Mouse (Mus musculus): Measurements from ENCODE around the gene Actn1.

Actn1 gene

DNA sequence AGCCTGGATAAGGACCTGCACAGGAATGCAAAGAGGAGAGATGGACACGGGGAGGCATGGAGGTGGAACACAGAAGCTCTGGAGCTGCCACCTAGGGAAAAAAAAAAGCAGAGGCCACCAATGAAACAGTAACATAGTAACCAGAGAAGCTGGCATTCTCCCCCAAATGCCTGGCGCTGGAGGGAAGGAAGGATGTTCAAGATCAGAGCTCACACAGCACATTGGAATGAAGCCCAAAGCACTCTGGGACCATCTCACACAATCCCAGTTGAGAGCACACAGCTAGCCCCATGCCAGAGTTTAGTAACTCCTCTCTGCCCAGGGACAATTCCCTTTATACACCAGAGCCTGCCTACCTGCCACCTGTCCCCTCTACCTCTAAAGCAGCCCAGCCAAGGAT is 34.1 kb downstream of the Actn1 start:
- DNase-seq (ENCODE audit: low spot score in 2 of 2): no peak

DNA sequence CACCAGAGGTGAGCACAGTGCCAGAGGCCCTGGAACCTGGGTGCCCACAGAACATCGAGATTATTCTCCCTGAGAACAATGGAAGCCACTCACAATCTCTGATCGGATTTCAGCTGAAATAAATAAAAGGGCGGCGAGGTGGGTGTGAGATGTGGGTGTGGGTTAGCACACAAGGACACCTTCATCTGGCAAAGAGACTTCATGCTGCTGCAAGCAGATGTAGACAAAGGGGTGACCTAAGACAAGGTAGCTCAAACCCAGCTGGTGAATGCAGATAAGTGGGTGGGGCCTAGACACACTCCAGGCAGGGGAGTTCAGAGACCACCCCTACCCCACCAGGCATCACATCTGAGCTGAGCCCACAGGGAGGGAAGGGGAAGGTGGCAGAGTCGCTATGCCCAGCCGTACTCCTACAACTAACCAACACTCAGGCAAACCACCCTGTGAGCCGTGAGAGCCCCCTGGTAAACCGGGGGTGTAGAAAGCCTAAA is 35.9 kb downstream of the Actn1 start:
- DNase-seq (ENCODE audit: low spot score in 2 of 2): no peak

DNA sequence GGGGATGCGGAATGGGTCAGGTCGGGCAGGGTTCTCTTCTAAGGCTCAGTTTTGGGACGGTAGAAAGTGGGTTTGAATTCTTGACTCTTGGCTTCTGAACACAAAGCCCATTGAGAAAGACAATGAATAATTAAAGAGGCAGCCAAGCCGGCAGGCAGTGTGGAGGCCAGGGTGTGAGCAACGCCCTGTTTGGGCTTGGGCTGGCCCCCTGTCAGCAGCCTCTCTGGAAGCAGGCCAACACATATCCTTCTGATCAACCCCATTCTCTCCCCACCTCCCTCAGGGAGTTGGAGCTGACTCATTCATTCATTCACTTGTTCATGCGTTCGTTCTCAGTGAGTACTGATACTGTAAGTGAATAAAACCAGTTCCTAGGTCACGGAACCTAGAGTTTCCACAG is 36.7 kb downstream of the Actn1 start:
- DNase-seq (ENCODE audit: low spot score in 2 of 2): no peak

DNA sequence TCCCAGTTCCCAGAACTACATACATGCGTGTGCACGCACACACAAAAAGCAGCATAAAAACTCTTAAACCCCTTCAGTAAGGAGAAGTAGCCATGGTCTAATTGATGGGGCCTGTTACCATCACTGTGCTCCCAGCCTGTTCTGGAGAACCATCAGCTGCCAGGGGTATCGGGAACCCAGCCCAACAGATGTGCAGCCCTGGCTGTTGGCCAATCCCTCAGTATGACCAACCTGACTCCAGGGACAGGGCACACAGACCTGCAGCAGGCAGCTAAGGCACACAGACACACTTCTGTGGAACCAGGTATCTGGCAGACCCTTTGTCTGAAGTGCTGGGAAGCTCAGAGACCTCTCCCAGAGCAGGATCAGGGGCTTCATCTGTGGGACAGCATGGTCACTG is 37.7 kb downstream of the Actn1 start:
- DNase-seq (ENCODE audit: low spot score in 2 of 2): no peak

DNA sequence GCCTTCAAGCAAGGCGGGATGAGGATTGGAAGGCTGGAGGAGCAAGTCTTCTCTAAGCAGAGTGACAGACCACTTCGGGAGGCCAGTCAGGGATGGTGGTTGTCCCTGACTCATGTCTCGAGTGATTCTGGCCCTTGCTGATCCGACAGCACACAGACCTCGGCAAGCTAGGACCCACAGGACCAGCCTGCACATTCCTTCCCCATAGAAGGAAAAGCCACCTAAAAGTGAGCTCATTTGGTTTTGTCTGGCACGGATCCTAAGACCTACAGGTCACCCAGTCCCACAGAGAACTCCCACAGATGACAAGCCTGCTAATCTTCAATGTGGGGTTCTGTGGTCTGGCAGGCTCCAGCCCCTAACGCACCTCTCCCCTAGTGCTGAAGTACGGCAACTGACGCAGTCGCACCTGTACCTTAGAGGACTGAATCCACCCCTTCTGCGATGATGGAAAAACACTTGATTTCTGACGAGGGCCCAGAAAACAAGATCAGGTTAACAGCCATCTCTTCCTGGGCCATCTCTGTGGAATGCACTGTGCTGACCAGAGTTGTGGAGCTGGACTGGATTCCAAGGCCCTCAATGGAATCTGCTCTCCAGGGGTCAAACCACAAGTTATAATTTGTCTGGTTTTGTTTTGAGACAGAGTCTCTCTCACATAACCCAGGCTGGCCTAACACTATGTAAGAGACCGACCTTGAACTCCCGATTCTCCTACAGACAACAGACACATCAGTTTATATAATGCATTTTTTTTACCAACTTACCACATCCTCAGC is 39.7 kb downstream of the Actn1 start:
- DNase-seq (ENCODE audit: low spot score in 2 of 2): no peak

DNA sequence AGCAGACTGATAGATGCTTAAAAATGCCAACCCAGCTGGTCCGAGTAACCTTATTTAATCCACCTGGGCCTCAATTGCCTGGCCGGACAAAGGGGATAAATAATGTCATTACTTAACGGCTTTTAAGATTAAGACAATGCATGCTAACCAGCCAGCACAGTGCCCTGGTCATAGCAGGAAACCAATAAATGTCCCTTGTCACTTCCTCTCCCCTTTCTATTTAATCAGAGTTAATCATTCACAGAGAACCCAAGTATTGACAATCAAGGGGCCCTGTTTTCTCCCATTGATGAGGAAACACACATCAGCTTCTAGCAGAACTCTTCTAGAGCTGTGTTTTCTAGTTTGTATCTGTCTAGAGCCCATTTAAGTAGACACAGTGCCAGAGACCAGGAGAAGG is 41.4 kb downstream of the Actn1 start:
- no peak for DNase-seq (ENCODE audit: low spot score in 2 of 2)

DNA sequence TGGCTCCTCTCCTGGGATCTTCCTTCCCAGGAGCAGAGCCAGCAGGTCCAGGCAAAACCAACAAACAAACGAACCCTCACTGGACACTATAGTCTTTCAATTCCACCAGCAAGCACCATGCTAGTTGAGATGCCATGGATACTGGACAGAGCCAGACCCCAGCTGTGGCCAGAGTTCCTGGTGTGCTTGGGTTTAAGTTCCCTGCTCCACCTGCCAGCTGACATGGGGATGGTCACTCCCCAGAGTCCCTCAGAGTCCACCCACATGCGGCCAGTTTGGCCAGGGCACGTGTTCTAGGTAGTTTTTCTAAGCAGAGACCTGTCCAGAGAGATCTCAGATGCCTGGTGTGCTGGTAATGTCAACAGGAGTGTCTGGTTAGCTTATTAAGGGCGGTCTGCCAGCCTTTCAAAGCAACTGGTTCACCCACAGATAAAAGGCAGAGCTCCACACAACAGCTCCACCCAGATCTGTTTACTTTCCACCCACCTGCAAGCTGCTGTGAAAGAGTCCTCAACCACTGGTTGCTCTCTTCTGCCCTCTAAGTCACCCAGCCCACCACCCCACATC is 42.0 kb downstream of the Actn1 start:
- no peak for DNase-seq (ENCODE audit: low spot score in 2 of 2)

DNA sequence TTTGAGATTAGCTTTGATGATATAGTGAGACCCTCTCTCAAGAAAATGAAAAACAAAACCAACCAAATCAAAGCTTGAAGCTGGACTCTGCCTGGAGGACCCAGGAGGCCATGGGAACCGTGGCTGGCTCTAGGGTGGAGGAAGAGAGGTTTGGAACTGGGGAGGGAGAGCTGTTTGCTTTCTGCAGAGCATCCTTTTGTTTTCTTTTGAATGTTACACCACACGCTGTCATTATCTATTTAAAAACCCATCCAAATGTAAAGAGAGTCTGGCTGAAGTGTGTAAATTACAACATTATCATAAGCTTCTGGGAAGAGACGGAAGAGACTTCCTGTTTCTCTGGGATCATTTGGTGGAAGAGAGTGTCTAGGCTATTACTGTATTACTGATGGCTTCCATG is 43.1 kb downstream of the Actn1 start:
- DNase-seq (ENCODE audit: low spot score in 2 of 2): no peak

DNA sequence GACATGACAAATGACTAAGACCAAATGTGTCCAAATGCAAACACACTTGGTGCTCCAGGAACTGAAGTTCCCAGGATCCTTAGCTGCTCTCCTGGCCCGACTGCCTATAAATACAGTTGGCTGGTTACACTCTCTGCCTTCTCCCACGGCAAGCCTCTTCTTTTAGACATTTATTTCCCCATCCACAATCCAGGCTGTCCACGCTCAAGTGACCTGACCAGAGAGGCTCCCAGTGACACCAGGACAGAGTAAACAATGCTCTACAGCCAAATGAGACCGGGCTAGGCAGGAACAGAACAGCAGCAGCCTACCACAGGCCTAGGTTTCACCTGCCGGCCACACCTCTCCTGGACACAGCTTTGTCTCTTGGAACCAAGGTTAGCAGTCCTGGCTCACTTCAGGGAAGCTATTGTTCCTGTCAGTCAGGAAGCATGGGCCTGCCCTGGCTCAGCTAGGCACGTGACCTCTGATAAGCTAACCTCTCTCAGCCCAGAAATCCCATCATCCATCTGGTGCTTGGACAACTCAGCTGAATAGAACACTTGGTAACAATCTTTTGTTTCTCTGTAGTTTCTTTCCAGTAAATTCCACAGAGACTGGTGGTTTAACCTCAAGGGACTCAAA is 43.8 kb downstream of the Actn1 start:
- no peak for DNase-seq (ENCODE audit: low spot score in 2 of 2)

DNA sequence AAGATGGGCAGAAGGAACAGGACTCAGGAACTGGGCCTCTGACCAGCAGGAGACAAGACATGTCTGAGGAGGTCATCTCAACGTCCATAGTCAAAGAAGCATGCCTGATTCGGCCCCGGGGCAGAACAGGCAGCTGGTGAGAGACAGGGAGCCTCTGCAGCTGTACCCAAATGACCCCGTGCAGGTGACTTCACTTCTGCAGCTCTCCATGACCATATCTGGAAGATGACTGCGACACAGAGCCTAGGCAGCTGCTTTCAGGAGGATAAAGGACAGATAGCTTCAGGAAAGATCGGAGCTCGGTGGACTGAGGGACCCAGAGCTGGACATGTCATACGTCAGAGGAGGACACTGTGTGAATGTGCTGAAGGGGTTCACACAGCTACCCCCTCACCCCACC is 46.4 kb downstream of the Actn1 start:
- DNase-seq (ENCODE audit: low spot score in 2 of 2): no peak

DNA sequence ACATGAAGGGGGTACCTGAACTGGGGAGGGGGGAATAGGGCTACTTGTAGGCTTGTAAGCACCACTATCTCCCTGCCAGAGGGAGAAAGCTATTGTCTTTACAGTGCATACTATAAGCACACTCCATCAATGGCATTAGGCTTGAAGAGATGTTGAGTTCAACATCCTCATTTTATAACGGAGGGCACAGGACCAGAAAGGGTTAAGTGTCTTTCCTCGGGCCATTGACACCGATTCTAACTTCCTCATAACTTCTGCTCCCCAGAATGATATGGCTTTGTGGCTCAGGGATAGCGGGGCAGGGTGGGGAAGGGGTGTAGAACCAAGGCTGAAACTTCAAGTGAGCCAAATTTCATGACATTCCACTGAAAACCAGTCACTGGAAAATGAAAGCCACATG is 46.9 kb downstream of the Actn1 start:
- DNase-seq (ENCODE audit: low spot score in 2 of 2): no peak

DNA sequence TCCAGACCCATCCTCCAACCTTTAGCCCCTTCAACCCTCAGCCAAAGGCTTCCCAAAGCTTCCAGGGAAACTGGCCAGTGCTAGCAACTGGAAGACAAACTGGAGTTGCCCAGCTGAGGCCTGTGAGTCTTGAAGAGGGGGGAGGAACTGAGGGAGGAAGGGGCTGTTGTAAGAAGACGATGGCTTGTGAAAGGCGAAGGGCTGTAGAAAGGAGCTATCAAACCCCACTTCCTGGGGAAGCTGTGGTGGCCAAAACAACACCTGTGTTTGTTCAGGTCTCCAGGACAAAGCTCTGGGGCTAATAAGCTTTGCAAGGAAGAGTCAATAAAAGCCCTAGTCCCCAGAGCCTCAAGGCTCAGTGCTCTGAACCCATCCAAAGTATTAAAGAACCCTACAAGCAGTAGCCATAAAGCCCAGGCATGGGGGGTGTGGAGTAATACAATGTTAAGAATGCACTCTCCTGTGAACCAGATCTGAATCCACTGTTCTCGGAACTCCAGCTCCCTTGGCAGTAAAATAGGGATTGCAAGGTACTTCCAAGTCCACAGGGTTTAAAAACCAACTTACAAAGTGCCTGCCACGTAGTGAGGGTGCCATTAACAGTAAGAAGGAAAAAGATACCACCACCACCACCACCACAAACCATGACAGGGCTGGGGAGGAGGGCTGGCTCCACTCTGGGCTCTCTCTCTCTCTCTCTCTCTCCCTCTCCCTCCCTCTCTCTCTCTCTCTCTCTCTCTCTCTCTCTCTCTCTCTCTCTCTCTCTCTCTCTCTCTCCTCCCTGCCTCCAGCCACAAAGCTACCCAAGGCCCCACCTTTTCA is 49.2 kb downstream of the Actn1 start:
- peak in 1 of 2 experiments; percentile 21 for DNase-seq (ENCODE audit: low spot score in 2 of 2)

DNA sequence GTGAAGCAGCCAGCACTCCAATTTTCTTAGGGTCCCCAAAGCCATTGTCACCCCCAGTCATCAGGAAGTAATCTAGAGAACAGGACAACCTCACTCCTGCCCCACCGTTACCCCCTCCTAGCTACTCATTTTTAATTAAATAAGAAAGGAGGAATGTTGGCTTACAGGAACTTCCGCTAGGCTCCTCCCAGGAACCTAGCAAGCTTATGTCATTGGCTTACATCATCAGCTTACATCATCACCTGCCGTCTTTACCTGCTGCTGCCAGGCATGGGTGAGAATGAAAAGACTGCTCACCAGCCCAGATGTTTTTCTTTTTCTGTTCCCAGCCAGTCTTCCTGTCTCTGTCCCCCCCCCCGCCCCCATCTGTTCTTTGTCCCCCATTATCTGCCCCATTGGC is 50.3 kb downstream of the Actn1 start:
- DNase-seq (ENCODE audit: low spot score in 2 of 2): no peak

DNA sequence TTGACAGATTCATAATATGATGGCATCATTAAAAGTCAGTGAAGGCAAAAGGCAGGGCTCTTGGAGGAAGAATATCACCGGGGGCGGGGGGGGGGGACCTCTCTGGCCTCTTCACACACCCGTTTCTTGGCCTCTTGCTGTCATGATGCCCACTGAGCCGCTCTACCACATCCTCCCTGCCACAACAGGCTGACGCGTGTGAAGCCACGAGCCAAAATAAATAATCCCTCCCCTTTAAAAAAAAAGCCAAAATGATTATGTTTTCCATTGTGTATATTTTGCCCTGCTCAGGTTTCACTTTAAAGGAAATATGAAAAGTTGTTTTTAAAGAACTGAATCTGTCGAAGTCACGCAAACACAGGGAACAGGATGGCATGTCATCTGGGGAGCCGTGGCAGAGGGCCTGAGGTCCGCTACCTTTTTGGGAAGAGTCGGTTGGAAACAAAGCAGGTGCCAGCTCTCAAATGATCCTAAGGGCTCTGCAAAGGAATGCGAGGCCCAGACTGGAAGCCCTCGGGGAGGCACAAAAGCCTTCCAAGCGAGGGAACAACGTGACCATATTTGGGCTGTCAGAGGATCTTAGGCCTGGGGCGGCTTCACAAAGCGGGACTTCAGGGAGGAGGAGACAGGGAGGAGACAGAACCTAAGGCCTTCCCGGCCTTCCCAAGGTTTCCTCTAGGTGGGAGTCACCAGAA is 51.9 kb downstream of the Actn1 start:
- no peak for DNase-seq (ENCODE audit: low spot score in 2 of 2)

DNA sequence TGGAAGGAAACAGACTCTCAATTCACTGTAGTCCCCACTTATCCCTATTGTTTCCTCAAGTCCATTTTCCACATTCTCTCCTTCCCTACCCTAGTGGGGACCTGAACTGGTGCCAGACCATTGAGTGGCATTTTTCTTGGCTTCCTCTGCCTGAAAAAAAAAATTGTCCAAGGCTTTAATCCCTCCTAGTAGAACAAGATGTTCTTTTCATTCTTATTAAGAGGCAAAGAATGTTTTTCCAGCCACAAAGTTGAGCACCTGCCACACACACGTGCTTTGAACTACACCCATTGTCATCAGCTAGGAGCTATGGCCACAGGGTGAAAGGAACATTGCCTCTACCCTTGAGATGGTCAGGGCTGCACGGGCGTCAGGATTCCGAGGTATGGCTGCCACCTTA is 56.9 kb downstream of the Actn1 start:
- no peak for DNase-seq (ENCODE audit: low spot score in 2 of 2)

DNA sequence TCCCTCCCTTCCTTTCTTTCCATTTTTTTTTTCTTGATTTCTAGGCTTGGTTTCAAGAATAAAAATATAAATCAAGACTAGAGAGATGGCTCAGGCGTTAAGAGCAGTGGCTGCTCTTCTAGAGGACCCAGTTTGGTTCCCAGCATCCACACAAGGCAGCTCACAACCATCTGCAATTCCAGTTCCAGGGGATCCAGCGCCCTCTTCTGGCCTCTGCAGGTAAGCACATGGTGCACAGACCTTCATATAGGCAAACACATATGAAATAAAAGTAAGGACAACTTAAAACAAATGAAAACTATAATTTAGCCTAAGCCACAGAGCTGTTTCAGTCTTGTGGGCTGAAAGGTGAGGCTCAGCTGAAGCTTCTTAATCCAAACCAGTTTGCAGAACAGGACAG is 60.4 kb downstream of the Actn1 start:
- DNase-seq (ENCODE audit: low spot score in 2 of 2): no peak

DNA sequence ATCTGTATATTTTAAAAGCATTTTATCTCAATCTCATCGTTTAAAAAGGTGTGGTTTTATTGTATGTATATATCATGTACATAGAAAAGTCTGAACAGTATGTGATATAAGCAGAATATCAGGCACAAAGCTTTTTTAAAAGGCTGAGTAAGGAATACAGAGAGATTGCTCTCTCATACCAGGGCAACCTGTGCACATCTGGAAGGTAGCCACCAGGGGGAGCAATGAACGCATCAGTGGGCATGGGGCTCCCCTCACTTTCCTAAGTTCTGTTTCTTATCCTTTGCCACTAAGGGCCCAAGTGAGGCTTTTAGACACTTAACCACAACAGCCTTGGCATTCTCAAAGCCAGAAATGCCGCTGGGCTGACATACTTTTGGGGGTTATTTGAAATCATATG is 61.7 kb downstream of the Actn1 start:
- DNase-seq (ENCODE audit: low spot score in 2 of 2): peak; percentile 54 to 59

DNA sequence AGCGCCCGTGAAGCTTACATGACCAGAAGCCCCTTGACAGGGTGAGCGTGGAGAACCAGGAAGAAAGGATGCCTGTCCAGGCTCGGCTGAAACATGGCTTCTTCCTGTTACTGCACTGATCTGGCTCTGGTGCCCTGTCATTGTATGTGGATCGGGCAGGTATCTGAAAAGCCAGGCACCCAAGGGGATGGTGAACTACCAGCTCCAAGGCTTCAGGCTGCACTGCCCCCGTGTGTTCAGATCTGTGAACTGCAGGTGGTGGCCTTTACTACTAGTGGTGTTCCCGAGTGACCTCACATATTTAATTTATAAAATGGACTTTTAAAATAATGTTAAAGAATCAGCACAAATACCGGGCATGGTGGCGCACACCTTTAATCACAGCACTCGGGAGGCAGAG is 62.8 kb downstream of the Actn1 start:
- DNase-seq (ENCODE audit: low spot score in 2 of 2): peak; percentile 13 to 24

DNA sequence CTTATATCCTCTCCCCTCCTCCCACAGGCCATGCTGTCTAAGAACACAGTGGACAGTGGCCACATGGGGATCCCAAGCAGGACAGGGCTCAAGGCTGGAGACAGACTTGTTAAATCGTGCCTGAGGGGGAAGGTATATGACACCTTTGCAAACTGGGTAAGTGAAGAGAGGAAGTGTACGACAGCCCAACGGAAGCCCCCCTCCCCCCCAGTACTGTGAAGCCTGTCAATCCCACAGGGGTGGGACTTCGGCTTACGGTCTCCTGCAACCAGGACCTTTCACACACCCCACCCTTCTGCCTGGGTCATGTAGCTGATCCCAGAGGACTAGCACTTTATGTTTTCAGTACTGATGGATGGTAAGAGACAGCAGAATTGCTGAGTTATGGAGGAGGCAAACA is 68.4 kb downstream of the Actn1 start:
- no peak for DNase-seq (ENCODE audit: low spot score in 2 of 2)

DNA sequence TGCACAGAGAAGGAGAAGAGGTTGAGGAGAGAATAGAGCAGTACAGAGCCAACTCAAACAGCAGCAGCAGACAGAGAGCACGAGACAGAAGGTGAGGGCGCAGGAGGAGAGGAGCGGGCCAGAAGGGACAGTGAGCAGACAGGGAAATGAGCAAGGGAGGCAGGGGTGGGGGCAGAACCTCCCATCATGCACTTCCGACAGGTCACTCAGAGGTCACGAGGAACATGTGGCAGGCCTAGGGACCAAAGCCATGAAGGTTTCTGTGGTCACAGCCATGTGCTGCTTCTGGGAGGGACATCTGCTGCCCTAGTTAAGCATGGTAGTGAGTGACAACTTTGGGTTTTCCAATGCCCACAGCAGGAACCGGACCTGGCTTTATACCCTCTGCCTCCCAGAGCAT is 68.8 kb downstream of the Actn1 start:
- no peak for DNase-seq (ENCODE audit: low spot score in 2 of 2)

DNA sequence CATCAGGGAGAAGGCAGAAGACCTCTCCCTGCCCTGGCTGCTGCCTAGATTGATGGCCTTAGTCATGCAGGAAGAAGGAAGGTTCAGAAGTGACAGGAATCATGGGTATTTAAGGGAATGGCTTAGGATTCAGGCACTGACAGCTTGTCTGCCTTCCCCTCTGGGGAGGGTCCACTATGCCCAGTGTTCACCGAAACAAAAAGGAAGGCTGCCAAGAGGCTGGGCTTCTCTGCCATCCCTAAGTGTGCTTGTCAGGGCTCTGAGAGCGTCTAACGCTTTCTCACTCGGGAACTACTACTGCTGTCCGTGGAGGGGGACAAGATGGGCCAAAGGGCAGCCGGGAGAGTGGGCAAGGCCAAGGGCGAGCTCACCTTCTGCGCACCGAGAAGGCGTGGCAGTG is 69.3 kb downstream of the Actn1 start:
- no peak for DNase-seq (ENCODE audit: low spot score in 2 of 2)

DNA sequence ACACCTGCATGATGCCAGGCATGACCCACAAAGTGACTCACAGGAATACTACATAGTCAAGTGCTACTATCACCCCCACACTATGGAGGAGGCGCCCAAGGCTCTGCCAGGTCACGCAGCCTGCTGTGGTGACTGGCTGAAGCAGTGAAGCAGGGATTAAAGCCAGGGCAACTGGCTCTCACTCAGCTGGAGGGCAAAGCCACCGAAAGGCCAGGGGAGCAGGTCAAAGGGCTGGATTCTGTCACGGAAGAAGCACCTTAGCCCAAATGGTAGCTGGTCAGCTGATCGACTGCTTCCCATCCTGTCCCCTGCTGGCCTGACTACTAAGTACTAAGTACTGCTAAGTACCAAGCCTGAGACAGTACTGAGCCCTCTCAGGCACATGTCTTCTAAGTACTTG is 76.1 kb downstream of the Actn1 start:
- DNase-seq (ENCODE audit: low spot score in 2 of 2): no peak

Data from spleen, postnatal 36 days (tissue).